ENCODE assay signal across 20 mouse cellular contexts in genomic region chr13:24999538-24999937, GRCm38 (mm10). TPM values are rescaled to one million over a fixed set of nuclear protein-coding genes. Genes with fewer than 3 reads are reported as not detected.
DNase-seq lines count a peak whose midpoint lies in the region; ATAC-seq and TF ChIP-seq lines count a peak whose summit lies in the region.
"Had no signal": no experiment of that assay in that cellular context is flagged by ENCODE, and none has a peak within 500 bp of the region (broad histone marks: within the 10 kb centered on the region; RNA-seq: fewer than 3 reads in every experiment).

No protein-coding gene starts in this region.

- H3K4me2 ChIP-seq in liver, embryonic 15.5 days, result no peak overlapping the region
- H3K4me2 ChIP-seq in liver, embryonic 11.5 days, result no peak overlapping the region
- H3K4me2 ChIP-seq in liver, embryonic 16.5 days (ENCODE audit: low read depth, low read length), result no peak overlapping the region
- no peak overlapping the region for H3K4me2 ChIP-seq in stomach, postnatal 0 days (replicated peaks; ENCODE audit: low read depth)
- H3K4me2 ChIP-seq: embryonic facial prominence, embryonic 13.5 days; forebrain, embryonic 13.5 days; heart, embryonic 12.5 days had no signal

- H3K4me3 ChIP-seq in liver, embryonic 15.5 days (replicated peaks), result no peak overlapping the region
- no peak overlapping the region for H3K4me3 ChIP-seq in liver, embryonic 11.5 days (ENCODE audit: low read depth, low read length)
- H3K4me3 ChIP-seq in liver, embryonic 16.5 days (ENCODE audit: low read depth, low read length), result no peak overlapping the region
- H3K4me3 ChIP-seq in stomach, postnatal 0 days (ENCODE audit: low read depth, low read length), result no peak overlapping the region
- H3K4me3 ChIP-seq: embryonic facial prominence, embryonic 13.5 days; forebrain, embryonic 13.5 days; heart, embryonic 12.5 days; hindbrain, embryonic 10.5 days had no signal

- no peaks in the 10 kb centered on the region for H3K4me1 ChIP-seq in liver, embryonic 15.5 days (replicated peaks)
- H3K4me1 ChIP-seq in liver, embryonic 11.5 days (replicated peaks; ENCODE audit: control insufficient read depth, insufficient read depth, low read length), result 0 out of 2 replicates have a peak, but pooled peaks cover 3% of the 10 kb centered on the region
- H3K4me1 ChIP-seq in liver, embryonic 16.5 days (ENCODE audit: control insufficient read depth, low read depth, low read length), result no peaks in the 10 kb centered on the region; the same call in 1 of the 2 replicates
- H3K4me1 ChIP-seq in stomach, postnatal 0 days (replicated peaks; ENCODE audit: control insufficient read depth, insufficient read depth), result no peaks in the 10 kb centered on the region
- H3K4me1 ChIP-seq: embryonic facial prominence, embryonic 13.5 days; forebrain, embryonic 13.5 days; hindbrain, embryonic 10.5 days had no signal

- no peaks in the 10 kb centered on the region for H3K27me3 ChIP-seq in liver, embryonic 15.5 days
- H3K27me3 ChIP-seq in liver, embryonic 11.5 days (replicated peaks; ENCODE audit: control insufficient read depth, insufficient read depth, low read length), result no peaks in the 10 kb centered on the region
- H3K27me3 ChIP-seq in liver, embryonic 16.5 days (ENCODE audit: control insufficient read depth, insufficient read depth, low read depth, low read length), result no peaks in the 10 kb centered on the region
- no peaks in the 10 kb centered on the region for H3K27me3 ChIP-seq in stomach, postnatal 0 days (ENCODE audit: control insufficient read depth, insufficient read depth, low read length)
- H3K27me3 ChIP-seq: CH12.LX; embryonic facial prominence, embryonic 13.5 days; forebrain, embryonic 13.5 days; heart, embryonic 12.5 days; Patski had no signal

- ATAC-seq in liver, embryonic 15.5 days (ENCODE audit: insufficient read depth), result peak; percentile 37; the same call in 1 of the 2 replicates
- no peak for ATAC-seq in liver, embryonic 11.5 days (replicated peaks; ENCODE audit: low FRiP score)
- peak; percentile 69 for ATAC-seq in liver, embryonic 16.5 days (ENCODE audit: low read depth)
- ATAC-seq in stomach, postnatal 0 days (ENCODE audit: low FRiP score, low TSS enrichment), result peak; percentile 79
- ATAC-seq: activated CD4-positive, CD25-positive, alpha-beta regulatory T cell, adult 4 months; forebrain, embryonic 13.5 days; forebrain, postnatal 0 days; Patski had no signal

- H3K9ac ChIP-seq in liver, embryonic 15.5 days, result no peak overlapping the region
- no peak overlapping the region for H3K9ac ChIP-seq in liver, embryonic 11.5 days (ENCODE audit: low read depth, low read length)
- no peak overlapping the region for H3K9ac ChIP-seq in liver, embryonic 16.5 days (ENCODE audit: low read depth, low read length)
- H3K9ac ChIP-seq in stomach, postnatal 0 days (ENCODE audit: low read length), result no peak overlapping the region
- H3K9ac ChIP-seq: embryonic facial prominence, embryonic 13.5 days; forebrain, embryonic 13.5 days; forebrain, postnatal 0 days; heart, embryonic 12.5 days had no signal

- TF ChIP-seq CTCF in stomach, postnatal 0 days (IDR thresholded peaks at IDR 0.05; ENCODE audit: low read depth), result no peak

- WGBS in liver, embryonic 15.5 days (ENCODE audit: insufficient replicate concordance), result 72% methylated on average over 2 of the region's 2 CpGs
- WGBS in liver, embryonic 11.5 days, result 80% methylated on average over 2 of the region's 2 CpGs
- 70% methylated on average over 2 of the region's 2 CpGs for WGBS in liver, embryonic 16.5 days (ENCODE audit: insufficient replicate concordance)
- 63% methylated on average over 2 of the region's 2 CpGs for WGBS in stomach, postnatal 0 days

- peaks cover 88% of the 10 kb centered on the region for H3K36me3 ChIP-seq in liver, embryonic 15.5 days (replicated peaks)
- H3K36me3 ChIP-seq in liver, embryonic 11.5 days (ENCODE audit: control insufficient read depth, insufficient read depth, low read length), result peaks cover 39% of the 10 kb centered on the region
- peaks cover 33% of the 10 kb centered on the region for H3K36me3 ChIP-seq in liver, embryonic 16.5 days (ENCODE audit: control insufficient read depth, insufficient read depth)
- H3K36me3 ChIP-seq in stomach, postnatal 0 days (ENCODE audit: control insufficient read depth, insufficient read depth, low read length), result peaks cover 39% of the 10 kb centered on the region

- DNase-seq in liver, embryonic 11.5 days (ENCODE audit: low spot score), result no peak
- no peak for DNase-seq in stomach, postnatal 0 days (ENCODE audit: low spot score)
- no peak for DNase-seq in lung, adult 18-20 months
- no peak for DNase-seq in layer of hippocampus, adult 8-10 months (ENCODE audit: low spot score in 2 of 2)
- DNase-seq: cerebellum, adult 18-20 months; cerebellum, adult 9-11 months; cerebellum, postnatal 36 days; forebrain, postnatal 0 days; gastrocnemius, postnatal 14 days had no signal

- TF ChIP-seq EP300 in stomach, postnatal 0 days (optimal IDR thresholded peaks at IDR 0.05), result no peak

- H3K9me3 ChIP-seq in liver, embryonic 15.5 days (replicated peaks), result no peaks in the 10 kb centered on the region
- no peaks in the 10 kb centered on the region for H3K9me3 ChIP-seq in liver, embryonic 11.5 days (ENCODE audit: control insufficient read depth, low read length)
- no peaks in the 10 kb centered on the region for H3K9me3 ChIP-seq in liver, embryonic 16.5 days (replicated peaks; ENCODE audit: control insufficient read depth, low read length)
- H3K9me3 ChIP-seq in stomach, postnatal 0 days (ENCODE audit: control insufficient read depth, low read length), result no peaks in the 10 kb centered on the region
- H3K9me3 ChIP-seq: embryonic facial prominence, embryonic 13.5 days; forebrain, embryonic 13.5 days; heart, embryonic 12.5 days; hindbrain, embryonic 10.5 days had no signal

- H3K27ac ChIP-seq in liver, embryonic 15.5 days (replicated peaks), result no peak overlapping the region
- H3K27ac ChIP-seq in liver, embryonic 11.5 days (ENCODE audit: low read depth, low read length), result no peak overlapping the region
- H3K27ac ChIP-seq in liver, embryonic 16.5 days (ENCODE audit: low read length), result 0 out of 2 replicates have a peak overlapping the region, but pooled peaks have one; percentile 20
- H3K27ac ChIP-seq in stomach, postnatal 0 days (replicated peaks), result no peak overlapping the region
- H3K27ac ChIP-seq: embryonic facial prominence, embryonic 13.5 days; forebrain, embryonic 13.5 days; hindbrain, embryonic 10.5 days had no signal

RNA-seq across cellular contexts. Expression of gene Mrs2, which starts 20.6 kb away (rescaled TPM):
- 7.8 and 8.4 TPM in 2 replicates for polyA plus RNA-seq in liver, embryonic 15.5 days (2015; fragmentation: Nextera tagmentation; extraction: Ambion mirVana)
- polyA plus RNA-seq in liver, embryonic 11.5 days (2014; fragmentation: Nextera tagmentation; extraction: Ambion mirVana), result 21.3 and 21.8 TPM in 2 replicates
- 5.7 and 6.0 TPM in 2 replicates for polyA plus RNA-seq in liver, embryonic 16.5 days (2015; fragmentation: Nextera tagmentation; extraction: Ambion mirVana)
- 13.9 and 16.4 TPM in 2 replicates for polyA plus RNA-seq in stomach, postnatal 0 days (2015; fragmentation: Nextera tagmentation; extraction: Ambion mirVana)
- 10 to 100 TPM; 47.9 to 75.3 (median 57.4) TPM for total RNA-seq in layer of hippocampus, adult 8-10 months (2022)

RNA-seq across cellular contexts. Expression of gene Dcdc2a, which starts 56.3 kb away (rescaled TPM):
- polyA plus RNA-seq in liver, embryonic 15.5 days (2015; fragmentation: Nextera tagmentation; extraction: Ambion mirVana), result 0.09 and 0.78 TPM in 2 replicates
- polyA plus RNA-seq in liver, embryonic 11.5 days (2014; fragmentation: Nextera tagmentation; extraction: Ambion mirVana), result 0.30 and 0.48 TPM in 2 replicates
- 0.51 TPM in 2 replicates for polyA plus RNA-seq in liver, embryonic 16.5 days (2015; fragmentation: Nextera tagmentation; extraction: Ambion mirVana)
- 0.07 and 0.24 TPM in 2 replicates for polyA plus RNA-seq in stomach, postnatal 0 days (2015; fragmentation: Nextera tagmentation; extraction: Ambion mirVana)
- total RNA-seq in layer of hippocampus, adult 8-10 months (2022), result 10 to 100 TPM; 10.3 to 16.6 (median 14.1) TPM
- total RNA-seq: CH12.LX; gastrocnemius, postnatal 14 days; heart, adult 8-10 months; heart, postnatal 25 days had no signal
- polyA plus RNA-seq: activated CD4-positive, CD25-positive, alpha-beta regulatory T cell, adult 4 months had no signal

RNA-seq across cellular contexts. Expression of gene Gpld1, which starts 56.6 kb away (rescaled TPM):
- 11.7 and 17.2 TPM in 2 replicates for polyA plus RNA-seq in liver, embryonic 15.5 days (2015; fragmentation: Nextera tagmentation; extraction: Ambion mirVana)
- 0.48 and 0.61 TPM in 2 replicates for polyA plus RNA-seq in liver, embryonic 11.5 days (2014; fragmentation: Nextera tagmentation; extraction: Ambion mirVana)
- 20.5 and 24.5 TPM in 2 replicates for polyA plus RNA-seq in liver, embryonic 16.5 days (2015; fragmentation: Nextera tagmentation; extraction: Ambion mirVana)
- 25.6 and 26.0 TPM in 2 replicates for polyA plus RNA-seq in stomach, postnatal 0 days (2015; fragmentation: Nextera tagmentation; extraction: Ambion mirVana)
- total RNA-seq in layer of hippocampus, adult 8-10 months (2022), result 10 to 100 TPM; 24.3 to 30.1 (median 27.6) TPM
